Mouse (Mus musculus): ENCODE results near the gene Prkn.

DNA sequence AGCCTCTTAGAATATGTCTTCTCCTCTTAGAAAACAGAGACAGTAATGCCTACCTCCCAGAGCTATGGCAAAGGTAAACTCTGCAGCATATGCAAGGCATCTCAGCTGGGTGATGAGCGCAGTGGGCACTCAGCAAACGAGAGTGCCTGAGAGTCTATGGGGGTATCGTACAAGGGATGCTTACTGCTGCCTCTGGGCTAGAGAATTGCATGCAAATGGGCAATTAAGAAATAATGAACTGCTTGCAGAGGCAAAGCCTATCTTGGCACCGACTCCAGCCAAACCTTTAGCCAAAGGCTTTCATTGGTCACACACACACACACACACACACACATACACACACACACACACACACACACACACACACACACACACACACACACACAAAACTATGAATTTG, 290.7 kb downstream of the Prkn start:
- TF ChIP-seq CTCF (IDR thresholded peaks at IDR 0.05; ENCODE audit: borderline replicate concordance, insufficient read depth, low read depth, low read length) = no peak
- TF ChIP-seq POLR2A (IDR thresholded peaks at IDR 0.05; ENCODE audit: borderline replicate concordance, insufficient read depth, low read length) = no peak

Data from cerebellum, adult 2 months (tissue).